Mouse (Mus musculus) megakaryocyte, adult 5-6 weeks (primary cell): ENCODE measurements around the gene C1rl. TPM values are rescaled to one million over a fixed set of nuclear protein-coding genes. Genes with fewer than 3 reads are reported as not detected.
"Not testable (repeated sequence)": the region's sequence is repeated elsewhere in the genome, so short reads cannot be mapped to it uniquely, and the experiment has no call there.

Source experiments
- ATAC-seq: 2 replicates; pipeline ENCODE4 v1.8.0; 2016; ENCODE audit warnings: mild to moderate bottlenecking, inconsistent platforms; ENCODE audit not compliant: poor library complexity, severe bottlenecking
- total RNA-seq, 2 experiments: library from RNA; stranded (forward) in 1 of 2; stranded (reverse) in 1 of 2; fragments of 153-499, 151-499 nt in 1 of 2; fragments of 221-1000, 200-1000 nt in 1 of 2; gene quantifications; 2 replicates each; pipeline versions ENCODE4 v1.2.3 to v1.2.4; 2015 to 2017

C1rl gene
- total RNA-seq, 2 experiments from 2014 or later: 9.2 to 15.9 TPM

DNA sequence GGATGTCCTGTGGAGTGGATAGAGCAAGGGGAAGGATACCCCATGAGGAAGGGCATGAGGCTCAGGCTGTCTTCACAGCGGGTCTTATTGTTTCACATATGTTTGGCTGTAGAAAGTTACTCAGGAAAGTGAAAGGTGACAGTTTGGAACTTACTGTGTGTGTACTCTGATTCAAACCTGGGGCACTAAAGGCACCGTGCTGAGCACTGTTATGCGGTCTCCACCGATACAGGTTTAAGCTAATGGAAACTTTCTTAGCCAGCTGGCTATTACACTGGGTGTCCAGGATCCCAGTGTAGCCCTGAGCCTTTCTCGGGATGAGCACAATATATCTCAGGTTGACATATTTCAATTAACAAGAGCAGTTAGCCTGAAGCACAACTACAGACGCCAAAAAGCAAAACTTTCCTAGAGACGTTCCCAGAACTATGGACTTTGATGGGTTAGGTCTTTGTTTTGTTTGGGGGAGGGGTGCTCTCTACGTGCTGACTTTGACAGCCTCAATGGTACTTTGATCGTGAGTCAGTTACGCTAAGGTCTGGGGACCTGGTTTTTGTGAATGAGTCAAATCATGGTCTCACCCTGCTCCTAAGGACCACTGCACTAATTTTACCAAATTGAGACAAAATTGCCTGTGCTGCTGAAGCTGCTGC, 7.1 kb downstream of the C1rl start:
- no peak for ATAC-seq

DNA sequence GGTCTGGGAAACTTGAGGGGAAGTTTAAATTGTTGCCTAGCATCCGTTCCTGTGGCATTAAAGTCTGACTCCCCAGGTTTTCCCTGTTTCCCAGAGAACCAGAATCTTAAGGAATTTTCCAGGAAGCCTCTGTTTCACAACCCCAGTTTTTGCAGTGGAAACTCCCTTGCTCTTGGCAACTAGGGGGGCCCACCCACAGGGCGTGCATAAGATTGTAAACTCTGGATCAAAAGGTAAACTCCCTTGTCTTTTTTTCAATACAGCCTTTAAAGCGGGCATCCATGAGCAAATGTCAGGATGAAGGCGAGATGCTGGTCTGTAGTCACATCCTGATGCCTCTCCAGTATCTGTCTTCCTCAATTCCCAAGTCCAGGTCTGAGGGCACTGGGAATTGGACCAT, 8.6 kb downstream of the C1rl start:
- no peak for ATAC-seq

DNA sequence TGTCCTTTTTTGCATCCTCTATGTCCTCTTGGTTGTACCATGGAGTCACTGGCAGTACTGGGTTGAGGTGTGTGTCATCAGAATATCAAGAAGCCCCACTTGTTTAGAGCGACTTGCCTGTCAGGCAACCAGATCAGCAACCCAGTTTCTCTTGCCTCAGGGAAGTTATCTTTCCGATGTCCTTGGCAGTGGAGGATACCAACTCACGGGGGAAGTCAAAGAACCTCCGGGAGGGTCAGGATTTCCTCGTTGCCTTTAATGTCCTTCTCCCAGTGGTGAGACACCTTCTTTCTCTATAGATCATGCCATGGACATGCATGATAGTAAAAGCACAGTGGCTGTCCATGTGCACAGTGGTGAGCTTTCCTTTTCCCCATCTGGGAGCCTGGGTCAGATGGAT, 9.1 kb downstream of the C1rl start:
- ATAC-seq: no peak

DNA sequence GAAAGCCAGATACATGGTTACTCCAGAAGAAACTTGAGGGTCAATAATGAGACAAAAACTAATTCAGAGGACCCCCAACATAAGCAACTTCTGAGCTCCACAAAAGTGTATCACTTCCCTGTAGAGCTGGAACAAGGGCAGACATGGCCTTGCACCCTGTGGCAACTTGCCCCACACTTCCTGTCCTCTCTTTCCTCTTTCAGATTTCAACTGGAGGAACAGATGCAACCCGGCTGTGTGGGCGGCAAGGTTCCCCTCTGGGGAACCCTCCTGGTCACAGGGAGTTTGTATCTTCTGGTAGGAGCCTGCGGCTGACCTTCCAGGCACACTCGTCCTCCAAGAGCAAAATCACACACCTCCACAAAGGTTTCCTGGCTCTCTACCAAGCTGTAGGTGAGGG, 12.1 kb downstream of the C1rl start:
- ATAC-seq: peak; percentile 94

DNA sequence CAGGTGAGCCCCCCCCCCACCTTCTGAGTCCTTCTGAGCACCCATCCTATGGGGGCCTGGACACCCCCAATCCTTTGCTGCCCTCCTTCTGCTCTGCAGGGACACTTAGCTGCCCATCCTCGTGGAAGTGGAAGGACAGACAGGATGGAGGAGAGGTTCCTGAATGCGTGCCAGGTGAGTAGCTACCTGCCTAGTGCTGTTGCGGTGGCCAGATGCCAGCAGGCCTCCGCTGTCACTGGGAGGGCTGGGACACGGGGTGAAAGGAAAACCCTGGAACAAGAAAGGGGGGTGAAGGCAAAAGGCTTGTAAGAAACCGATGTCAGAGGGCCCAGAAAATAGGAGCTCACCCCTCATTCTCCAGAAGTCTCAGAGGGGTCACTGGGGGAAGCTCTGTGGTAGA, 14.1 kb downstream of the C1rl start:
- no peak for ATAC-seq

DNA sequence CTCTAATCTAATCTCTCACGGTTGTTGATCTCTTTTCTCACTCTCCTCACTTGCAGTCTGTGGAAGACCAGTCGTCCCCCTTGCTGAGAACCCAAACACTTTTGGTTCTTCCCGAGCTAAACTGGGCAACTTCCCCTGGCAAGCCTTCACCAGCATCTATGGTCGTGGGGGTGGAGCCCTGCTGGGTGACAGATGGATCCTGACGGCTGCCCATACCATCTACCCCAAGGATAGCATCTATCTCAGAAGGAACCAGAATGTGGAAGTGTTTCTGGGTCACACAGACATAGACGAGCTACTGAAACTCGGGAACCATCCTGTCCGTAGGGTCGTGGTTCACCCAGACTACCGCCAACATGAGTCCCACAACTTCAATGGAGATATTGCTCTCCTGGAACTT, 15.4 kb downstream of the C1rl start:
- ATAC-seq: peak; percentile 20

DNA sequence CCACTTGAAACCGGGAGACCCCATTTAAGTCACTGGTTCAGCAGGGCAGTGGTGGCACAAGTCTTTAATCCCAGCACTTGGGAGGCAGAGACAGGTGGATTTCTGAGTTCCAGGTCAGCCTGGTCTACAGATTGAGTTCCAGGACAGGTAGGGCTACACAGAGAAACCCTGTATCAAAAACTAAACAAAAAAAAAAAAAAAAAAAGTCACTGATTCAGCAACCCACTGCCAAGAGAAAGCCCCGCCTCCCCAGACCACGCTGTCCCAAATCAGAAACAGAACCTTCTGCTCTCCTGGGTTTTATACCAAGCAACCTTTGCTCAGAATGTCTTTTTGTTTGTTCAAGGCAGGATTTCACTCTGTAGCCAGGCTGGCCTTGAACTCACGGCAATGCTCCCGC, 16.3 kb downstream of the C1rl start:
- not testable (repeated sequence) for ATAC-seq

DNA sequence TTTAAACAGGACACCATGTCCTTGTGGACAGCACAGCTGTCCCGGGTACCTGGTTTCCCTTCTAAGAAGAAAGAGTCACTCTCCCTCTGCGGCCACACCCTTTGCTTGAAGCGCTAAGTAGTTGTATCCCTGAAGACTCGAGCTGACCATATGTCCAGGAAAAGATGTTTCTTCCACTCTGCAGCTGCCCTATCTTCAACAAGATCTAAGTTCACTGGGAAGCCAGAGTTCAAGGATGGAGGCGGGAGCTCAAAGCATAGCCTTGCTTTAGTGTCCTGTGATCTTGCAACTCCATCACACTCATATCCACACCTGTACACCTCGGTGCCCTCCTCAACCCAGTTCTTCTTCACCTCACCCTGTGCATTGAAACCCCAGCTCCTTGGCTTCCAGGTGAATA, 19.0 kb downstream of the C1rl start:
- no peak for ATAC-seq

DNA sequence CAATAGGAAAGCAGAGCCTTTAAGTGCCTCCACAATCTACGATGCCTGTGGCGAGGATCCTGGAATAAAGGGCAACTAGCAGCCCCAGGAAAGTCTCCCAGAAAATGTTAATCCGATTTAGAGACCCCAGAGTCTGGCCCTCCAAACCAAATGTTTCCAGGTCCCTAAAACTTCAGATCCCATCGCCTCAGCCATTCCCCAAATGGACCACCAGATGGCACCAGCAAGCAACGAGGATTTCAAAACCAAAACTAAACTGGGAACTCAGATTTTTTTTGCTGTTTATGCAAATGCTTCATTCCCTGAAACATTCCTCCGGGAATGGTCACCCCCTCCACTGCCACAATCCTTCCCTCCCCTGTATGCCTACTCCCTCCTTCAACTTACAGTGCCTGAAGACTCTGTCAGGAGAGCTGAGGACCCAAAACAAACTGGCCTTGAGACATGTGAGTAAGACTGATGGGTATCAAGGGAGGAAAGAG, 19.5 kb downstream of the C1rl start, which contains the start of gene C1ra:
C1ra (plus strand) TSS at position 51 of the 482 bp plus-strand sequence.
- peak; percentile 74 for ATAC-seq

DNA sequence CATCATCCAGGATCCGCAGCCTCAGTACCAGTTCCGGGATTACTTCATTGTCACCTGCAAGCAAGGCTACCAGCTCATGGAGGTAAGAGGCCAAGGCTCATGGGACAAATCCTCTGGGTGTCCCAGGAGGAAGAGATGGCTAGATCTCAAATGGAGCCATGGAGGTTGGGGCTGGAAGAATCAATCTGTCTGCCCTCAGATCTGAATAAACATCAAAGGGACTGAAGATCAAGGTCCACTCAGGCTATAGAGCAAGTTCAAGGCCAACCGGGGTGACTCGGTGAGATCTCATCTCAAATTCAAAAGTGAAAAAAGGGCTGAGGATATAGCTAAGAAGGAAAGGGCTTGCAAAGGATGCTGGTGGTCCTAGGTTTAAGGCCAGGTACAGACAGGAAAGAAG, 24.8 kb downstream of the C1rl start:
- ATAC-seq: not testable (repeated sequence)

DNA sequence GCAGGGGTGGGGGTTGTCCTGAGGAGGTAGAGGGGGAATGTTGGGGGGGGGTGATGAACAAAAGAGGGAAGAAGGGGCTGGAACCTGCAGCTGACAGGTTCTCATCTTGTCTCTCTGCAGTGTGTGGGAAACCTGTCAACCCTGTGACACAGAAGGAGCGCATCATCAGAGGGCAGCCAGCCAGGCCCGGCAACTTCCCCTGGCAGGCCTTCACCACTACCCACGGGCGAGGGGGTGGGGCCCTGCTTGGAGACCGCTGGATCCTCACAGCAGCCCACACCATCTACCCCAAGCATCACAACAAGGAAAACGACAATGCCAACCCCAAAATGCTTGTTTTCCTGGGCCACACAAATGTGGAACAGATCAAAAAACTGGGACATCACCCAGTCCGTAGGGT, 29.2 kb downstream of the C1rl start:
- ATAC-seq: not testable (repeated sequence)

DNA sequence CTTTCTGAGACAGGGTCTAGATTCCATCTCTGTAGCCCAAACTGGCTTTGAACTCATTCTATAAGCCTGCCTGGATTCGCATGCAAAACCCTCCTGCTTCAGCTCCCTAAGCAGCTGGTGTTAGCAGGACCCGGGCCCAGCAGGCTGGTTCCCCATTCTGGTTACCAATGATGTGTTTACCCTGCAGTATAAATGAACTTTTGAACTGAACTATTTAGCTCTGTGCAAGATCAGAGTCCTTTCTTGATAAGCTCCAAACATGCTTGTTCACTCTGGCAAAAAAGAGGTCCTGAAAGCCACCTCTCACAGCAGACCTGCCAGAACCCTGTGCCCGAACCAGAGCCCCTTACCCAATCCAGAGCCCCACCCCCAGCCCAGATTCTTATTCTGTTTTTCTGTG, 35.0 kb downstream of the C1rl start:
- no peak for ATAC-seq

DNA sequence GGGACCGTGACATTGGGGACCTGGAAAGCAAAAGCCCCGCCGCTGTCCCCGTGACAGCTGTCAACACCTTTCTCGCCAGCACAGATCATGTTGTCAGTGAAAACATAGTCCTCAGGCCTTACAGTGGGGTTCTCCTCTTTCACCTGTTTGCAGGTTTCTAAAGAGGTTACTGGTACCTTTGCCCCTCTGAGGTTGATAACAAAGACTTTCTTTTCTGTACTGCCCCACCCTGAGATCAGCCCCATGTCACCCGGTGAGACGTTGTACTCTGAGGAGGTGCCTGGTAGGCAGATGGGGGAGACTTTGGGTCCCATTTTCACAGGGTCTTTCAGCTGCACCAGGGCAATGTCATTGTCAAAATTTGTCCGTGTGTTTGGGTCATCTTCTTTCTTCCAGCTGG, 38.2 kb downstream of the C1rl start:
- ATAC-seq: no peak

DNA sequence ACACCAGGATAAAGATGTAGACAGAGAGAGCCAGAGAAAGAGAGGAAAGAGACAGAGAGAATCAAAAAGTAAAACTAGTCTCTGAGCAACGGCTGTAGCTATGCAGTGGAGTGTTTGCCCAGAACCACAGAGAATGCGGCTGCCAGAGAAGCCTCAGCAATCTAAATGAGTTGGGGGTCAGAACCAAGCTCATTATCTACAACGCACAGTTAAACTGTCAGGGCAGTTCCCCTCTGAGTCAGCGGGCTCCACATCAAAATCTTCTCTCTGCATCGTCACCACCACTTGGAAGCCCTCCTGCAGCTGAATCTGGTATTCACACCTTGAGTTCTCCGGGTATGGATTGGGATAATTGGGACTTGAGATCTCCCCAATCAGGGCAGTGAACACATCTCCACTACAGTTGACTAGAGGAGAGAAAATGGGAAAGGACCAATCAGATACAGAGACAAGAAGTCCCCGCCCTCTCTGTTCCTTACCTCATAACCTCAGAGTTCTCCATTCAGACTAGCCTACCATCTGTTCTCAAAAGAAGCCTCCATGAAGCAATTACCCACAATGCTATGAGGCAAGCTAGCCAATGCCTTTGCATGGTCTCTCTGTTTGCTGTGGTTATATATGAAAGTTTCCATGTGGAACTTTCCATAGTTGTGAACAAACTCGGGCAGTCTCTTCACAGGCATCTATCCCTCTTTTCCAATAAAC, 43.4 kb downstream of the C1rl start:
- peak; percentile 63 for ATAC-seq

DNA sequence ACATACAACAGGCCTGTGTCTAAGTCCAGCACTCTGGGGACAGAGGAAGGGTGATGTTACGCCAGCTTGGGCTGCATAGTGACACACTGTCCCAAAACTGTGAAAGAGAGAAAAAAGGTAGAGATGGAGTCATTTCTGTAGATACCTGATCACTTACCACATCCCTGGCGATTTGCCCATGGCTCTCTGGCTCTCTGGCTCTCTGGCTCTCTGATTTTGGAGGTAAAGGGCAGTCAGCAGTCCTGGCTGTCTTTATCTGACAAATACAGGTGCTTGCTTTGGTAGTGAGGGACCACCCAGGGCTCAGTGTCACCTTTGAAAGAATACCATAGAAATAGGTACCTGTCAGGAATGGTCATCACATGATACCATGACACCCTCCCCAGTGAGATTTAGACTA, 48.3 kb downstream of the C1rl start:
- not testable (repeated sequence) for ATAC-seq

DNA sequence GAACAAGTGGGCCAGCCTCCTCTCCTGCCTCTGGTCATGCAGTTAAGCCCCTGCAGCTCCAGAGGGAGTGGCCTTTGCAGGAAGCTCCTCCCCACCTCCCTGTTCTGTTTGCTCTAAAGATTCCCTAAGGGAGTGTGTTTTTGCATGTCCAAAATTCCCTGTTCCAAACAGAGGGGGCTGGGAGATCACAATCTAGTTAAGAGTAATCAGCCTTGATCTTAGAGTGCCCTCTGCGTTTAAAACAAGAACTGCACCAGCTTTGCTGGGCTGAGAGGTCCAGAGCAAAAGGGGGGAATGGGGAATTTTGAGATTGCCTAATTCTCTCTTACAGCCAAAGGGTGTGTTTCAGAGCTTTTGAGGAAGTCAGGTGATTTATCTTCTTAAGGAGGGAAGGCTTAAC, 49.4 kb downstream of the C1rl start, which contains the start of gene C1s1:
C1s1 (minus strand) TSS at position 76 of the 400 bp plus-strand sequence.
- peak; percentile 84 for ATAC-seq

DNA sequence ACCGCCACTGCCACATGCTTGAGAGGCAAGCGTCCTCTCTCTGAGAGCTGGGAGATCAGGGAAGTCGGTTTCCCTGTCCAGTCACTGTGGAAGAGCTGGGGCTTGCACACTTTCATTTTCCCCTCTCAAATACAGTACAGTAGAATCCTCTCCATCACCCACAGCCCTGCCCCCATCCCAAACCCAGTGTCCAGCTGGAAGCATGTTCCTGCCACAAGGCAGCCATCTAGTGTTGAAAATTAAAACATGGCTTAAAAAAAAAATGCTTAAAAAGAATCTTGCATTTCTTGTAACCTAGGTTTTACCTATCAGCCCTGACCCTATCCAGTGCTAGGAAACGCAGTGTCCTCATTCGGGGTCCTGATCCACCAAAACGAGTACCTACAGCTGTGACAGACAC, 51.6 kb downstream of the C1rl start:
- no peak for ATAC-seq

DNA sequence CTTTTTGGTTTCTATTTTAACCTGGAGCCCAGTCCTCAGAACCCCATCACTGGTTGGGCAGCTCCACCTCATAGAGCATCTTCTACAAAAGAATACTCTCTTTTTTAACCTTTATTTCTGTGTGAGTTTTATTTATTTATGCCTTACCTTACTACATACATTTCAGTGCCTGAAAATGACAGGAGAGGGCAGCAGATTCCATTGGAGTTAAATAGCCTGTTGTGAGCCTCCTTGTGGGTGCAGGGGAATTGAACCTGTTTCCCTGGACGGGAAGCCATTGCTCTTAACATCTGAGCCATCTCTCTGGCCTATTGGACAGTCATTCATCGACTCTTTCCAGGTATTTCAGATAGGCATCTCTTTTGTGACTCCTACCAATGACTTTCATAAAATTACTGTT, 52.5 kb downstream of the C1rl start:
- ATAC-seq: no peak

DNA sequence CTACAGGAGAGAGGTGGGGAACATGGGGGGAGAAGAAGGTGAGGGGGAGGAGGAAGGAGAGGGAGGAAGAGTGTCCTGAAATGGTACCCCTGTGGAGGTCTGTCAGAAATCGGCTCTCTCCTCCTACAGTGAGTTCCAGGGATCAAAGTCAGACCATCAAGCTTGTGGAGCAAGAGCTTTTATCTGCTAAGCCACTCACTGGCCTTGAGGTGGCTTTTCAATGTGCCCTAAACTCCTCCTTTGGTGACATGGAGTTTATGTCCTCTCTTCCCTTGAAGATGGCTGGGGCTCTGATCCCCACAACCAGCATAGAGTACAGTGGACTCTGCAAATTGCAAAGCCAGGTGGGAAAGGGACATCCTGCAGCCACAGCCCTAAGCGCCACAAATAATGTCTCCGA, 55.1 kb downstream of the C1rl start:
- not testable (repeated sequence) for ATAC-seq

DNA sequence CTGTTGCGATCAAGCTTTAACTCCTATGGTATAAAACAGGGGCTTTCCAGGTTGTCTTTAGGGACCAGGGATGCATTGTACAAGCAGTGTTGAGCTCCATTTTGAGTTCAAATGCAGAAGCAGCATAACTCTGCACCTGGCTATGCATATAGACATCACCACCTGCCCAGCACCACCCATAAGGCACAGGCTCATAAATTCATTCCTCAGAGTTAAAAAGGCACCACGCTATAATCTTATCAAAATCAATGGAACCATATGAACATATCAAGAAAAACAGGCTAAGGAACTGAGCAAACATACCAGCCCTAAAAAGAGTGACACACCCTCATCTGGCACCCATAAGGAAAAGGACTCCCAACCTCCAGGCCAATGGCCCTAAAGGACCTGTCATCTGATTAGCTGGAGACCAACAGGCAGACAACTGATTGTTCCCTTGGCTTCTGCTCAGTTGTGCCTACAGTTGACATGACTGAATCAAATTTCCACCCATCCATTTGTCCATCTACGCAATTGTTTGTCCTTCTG, 56.2 kb downstream of the C1rl start:
- ATAC-seq: no peak

DNA sequence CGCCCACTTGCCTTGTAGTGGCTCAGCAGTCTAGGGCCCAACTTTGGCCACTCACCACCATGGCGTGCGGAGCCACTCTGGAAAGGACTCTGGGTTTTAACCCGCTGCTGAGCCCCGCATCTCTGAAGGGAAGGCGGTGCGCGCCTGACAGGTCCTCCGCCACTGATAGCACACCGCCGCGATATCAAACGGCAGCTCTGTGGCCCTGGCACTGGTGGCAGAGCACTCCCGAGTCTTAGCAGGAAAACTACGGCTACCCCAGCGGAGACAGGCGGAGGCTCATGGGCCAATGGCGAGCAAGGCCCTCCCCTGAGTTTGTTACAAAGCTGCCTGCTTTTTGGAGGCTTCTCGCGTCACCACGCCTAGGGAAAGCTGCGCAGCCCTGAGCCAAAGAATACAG, 59.9 kb downstream of the C1rl start:
- ATAC-seq: no peak

DNA sequence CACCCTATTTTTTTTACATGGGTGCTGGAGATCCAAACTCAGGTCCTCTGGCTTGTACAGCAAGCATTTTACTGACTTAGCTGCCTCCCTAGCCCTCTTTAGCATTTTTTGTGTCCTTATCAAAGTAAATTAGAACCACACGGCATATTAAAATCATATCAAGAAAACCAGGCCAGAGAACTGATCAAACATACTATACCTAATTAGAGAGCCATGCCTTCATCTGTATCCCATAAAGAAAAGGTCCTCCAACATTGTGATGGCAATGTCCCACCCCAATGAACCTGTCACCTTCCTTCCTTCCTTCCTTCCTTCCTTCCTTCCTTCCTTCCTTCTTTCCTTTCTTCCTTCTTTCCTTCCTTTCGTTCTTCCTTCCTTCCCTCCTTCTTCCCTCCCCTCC, 63.0 kb downstream of the C1rl start:
- ATAC-seq: not testable (repeated sequence)
